10 mouse cellular contexts compared by ENCODE assay signal in the genomic region with DNA sequence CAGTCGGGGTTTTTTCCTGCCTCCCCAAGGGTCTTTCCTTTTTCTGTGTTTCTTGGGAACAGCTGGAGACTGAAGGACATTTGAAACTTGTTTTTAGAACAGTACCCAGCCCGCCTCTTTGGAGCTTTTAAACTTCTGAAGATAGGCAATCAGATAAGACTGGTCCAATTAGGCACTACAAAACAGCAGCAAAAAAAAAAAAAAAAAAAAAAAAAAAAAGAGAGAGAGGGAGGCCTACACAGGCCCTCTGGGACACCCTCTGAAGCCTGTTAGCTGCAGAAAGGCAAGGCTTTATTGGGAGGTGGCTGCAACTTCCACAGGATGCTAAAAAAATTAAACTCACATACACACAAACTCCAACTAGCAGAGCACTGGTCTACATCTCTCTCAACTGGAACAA.
"Had no signal": no experiment of that assay in that cellular context is flagged by ENCODE, and none has a peak within 500 bp of the region (broad histone marks: within the 10 kb centered on the region; RNA-seq: fewer than 3 reads in every experiment).

No protein-coding gene starts in this region.

- H3K9ac ChIP-seq: liver, embryonic 13.5 days; stomach, embryonic 15.5 days had no signal

- DNase-seq: kidney, adult 8-10 months; layer of hippocampus, postnatal 36 days; liver, embryonic 13.5 days; lung, adult 2 months; lung, postnatal 14 days; midbrain, embryonic 14.5 days had no signal

- H3K9me3 ChIP-seq: liver, embryonic 13.5 days; stomach, embryonic 15.5 days had no signal

- H3K4me1 ChIP-seq: liver, embryonic 13.5 days; stomach, embryonic 15.5 days had no signal

- H3K27me3 ChIP-seq: liver, embryonic 13.5 days; stomach, embryonic 15.5 days had no signal

- H3K4me3 ChIP-seq: left cerebral cortex, adult 2 months; liver, embryonic 13.5 days; stomach, embryonic 15.5 days had no signal

- H3K27ac ChIP-seq: kidney, postnatal 0 days; left cerebral cortex, adult 2 months; liver, embryonic 13.5 days; stomach, embryonic 15.5 days had no signal

- H3K4me2 ChIP-seq: liver, embryonic 13.5 days; midbrain, embryonic 11.5 days; stomach, embryonic 15.5 days had no signal
